Mouse (Mus musculus): ENCODE data around the gene Dscaml1. TPM values are rescaled to one million over a fixed set of nuclear protein-coding genes. Genes with fewer than 3 reads are reported as not detected.

Gene Dscaml1
- polyA plus RNA-seq, 2 experiments, result not detected

DNA sequence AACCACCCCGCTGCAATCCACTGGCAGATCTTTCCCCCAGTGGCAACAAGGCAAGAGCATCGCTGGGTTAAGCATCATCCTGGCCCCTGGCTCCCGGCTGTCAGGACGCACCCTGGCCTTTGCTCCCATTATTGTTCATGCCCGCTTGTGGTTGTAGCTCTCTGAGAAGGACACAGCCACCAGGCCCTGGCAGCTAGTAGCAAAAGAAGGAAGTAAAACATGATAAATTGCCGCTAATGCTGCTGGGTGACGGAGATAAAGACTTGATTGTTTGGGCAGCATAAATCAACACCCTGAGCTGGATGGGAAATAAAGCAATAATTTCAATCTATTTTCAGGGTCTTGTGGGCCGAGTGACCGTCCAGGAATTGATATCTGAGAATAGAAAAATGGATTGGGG lies 81.1 kb downstream of the Dscaml1 start:
- Histone ChIP-seq H3K9me3 (ENCODE audit: control insufficient read depth, low read length) (no peaks in the 10 kb centered on the region), H3K36me3 (replicated peaks; ENCODE audit: control insufficient read depth, insufficient read depth, low read depth) (no peaks in the 10 kb centered on the region), H3K4me2 (ENCODE audit: low read depth) (no peak overlapping the region), H3K9ac (replicated peaks) (no peak overlapping the region), H3K4me1 (replicated peaks; ENCODE audit: control insufficient read depth in 2 of 2, insufficient read depth in 2 of 2, low read length in 1 of 2) (peaks cover 0 to 9% of the 10 kb centered on the region in 2 experiments; a peak in 2 of 4 replicates), H3K27me3 (ENCODE audit: control insufficient read depth, insufficient read depth, low read length) (no peaks in the 10 kb centered on the region), H3K27ac (no peak overlapping the region), H3K4me3 (ENCODE audit: insufficient read depth in 1 of 2, low read depth in 2 of 2, low read length in 2 of 2) (no peak overlapping the region)
- no peak for DNase-seq (ENCODE audit: low read depth in 3 of 3, low spot score in 3 of 3)
- no peak for TF ChIP-seq EP300 (IDR thresholded peaks at IDR 0.05; ENCODE audit: low read depth)
- TF ChIP-seq CTCF (IDR thresholded peaks at IDR 0.05; ENCODE audit: low read depth), result no peak
- WGBS (ENCODE audit: insufficient replicate concordance), result 12% methylated on average over 9 of the region's 9 CpGs
- no peak for ATAC-seq (ENCODE audit: insufficient read depth)

DNA sequence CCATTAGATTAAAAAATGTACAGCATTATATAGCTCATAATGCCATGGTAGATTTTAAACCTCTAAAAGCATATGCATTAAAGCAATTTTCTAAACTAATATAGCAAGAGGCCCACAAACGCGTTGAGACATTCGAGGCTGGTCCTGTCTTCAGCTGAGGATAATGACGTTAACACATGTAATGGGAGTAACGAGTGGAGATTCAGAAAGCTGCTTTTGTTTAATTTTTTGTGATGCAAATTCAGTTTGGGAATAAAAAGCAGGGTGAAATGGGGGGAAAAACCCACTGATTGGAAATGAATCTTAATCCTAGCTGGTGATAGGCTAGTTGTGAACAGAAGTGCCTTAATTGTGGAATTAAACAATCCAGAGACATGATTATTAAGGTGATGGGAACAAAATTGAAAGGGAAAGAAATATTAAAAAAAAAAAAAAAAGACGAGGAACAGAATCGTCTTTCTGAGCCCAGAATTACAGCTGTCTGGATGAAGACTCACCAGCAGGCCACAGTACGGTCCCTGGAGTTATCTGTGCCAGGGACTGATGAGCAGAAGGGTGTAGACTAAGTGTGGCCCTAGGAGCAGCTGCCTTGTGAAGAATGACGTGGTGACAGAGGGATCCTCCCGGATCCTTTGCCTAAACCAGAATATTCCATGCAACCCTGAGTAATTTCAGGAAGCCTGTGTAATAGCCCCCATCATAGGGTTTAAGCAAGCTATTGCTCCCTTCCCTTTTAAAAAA lies 84.5 kb downstream of the Dscaml1 start:
- no peak overlapping the region for H3K27ac ChIP-seq

DNA sequence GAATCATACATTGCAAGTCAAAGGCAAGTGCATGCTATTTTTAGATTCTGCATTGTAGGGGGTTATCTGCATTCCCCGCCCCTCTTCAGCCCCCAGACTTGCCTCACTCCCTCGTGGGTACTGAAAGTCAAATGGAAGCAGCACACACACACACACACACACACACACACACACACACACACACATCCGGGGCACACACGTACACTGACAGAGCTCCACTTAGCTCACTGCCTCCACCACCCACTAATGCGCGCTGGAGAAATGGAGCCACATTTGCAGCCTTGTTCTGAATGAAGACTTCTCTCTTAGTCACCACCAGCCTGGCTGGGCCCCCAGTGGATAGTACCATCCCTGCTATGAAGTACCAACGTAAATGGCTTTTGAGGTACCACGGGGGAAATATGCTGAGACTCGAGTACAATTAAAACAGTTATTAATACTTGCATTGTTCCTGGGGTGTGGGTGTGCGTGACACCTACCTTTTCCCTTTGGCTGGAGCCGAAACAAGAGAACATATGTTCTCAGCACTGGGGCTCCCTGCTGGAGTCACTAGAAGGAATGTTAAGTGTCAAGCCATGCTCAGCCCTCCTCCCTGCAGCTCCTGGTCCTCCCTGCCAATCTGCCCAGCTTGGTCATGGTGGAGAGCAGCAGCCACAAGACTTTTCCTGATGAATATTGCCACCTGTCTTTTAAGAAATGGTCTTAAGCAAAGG lies 91.7 kb downstream of the Dscaml1 start:
- Histone ChIP-seq H3K4me3 (ENCODE audit: insufficient read depth in 1 of 2, low read depth in 2 of 2, low read length in 2 of 2) (no peak overlapping the region), H3K4me2 (ENCODE audit: low read depth) (no peak overlapping the region), H3K4me1 (replicated peaks; ENCODE audit: control insufficient read depth in 2 of 2, insufficient read depth in 2 of 2, low read length in 1 of 2) (no peaks in the 10 kb centered on the region), H3K27ac (no peak overlapping the region), H3K27me3 (ENCODE audit: control insufficient read depth, insufficient read depth, low read length) (no peaks in the 10 kb centered on the region), H3K9me3 (ENCODE audit: control insufficient read depth, low read length) (no peaks in the 10 kb centered on the region), H3K36me3 (replicated peaks; ENCODE audit: control insufficient read depth, insufficient read depth, low read depth) (no peaks in the 10 kb centered on the region), H3K9ac (replicated peaks) (no peak overlapping the region)
- no peak for TF ChIP-seq EP300 (IDR thresholded peaks at IDR 0.05; ENCODE audit: low read depth)
- no peak for TF ChIP-seq CTCF (IDR thresholded peaks at IDR 0.05; ENCODE audit: low read depth)
- ATAC-seq (ENCODE audit: insufficient read depth), result no peak
- WGBS (ENCODE audit: insufficient replicate concordance), result 63% methylated on average over 11 of the region's 11 CpGs
- no peak for DNase-seq (ENCODE audit: low read depth in 3 of 3, low spot score in 3 of 3)

More for the DNA sequence above, 84.5 kb downstream of the Dscaml1 start:
- no peak overlapping the region for H3K9ac ChIP-seq (replicated peaks)
- peaks cover 0 to 4% of the 10 kb centered on the region in 2 experiments; a peak in 2 of 4 replicates for H3K4me1 ChIP-seq (replicated peaks; ENCODE audit: control insufficient read depth in 2 of 2, insufficient read depth in 2 of 2, low read length in 1 of 2)
- 65% methylated on average over 10 of the region's 10 CpGs for WGBS (ENCODE audit: insufficient replicate concordance)
- no peaks in the 10 kb centered on the region for H3K27me3 ChIP-seq (ENCODE audit: control insufficient read depth, insufficient read depth, low read length)
- ATAC-seq (ENCODE audit: insufficient read depth) (no peak), DNase-seq (ENCODE audit: low read depth in 3 of 3, low spot score in 3 of 3) (no peak)
- H3K4me3 ChIP-seq (ENCODE audit: insufficient read depth in 1 of 2, low read depth in 2 of 2, low read length in 2 of 2), result no peak overlapping the region
- H3K36me3 ChIP-seq (replicated peaks; ENCODE audit: control insufficient read depth, insufficient read depth, low read depth), result no peaks in the 10 kb centered on the region
- H3K4me2 ChIP-seq (ENCODE audit: low read depth), result no peak overlapping the region
- TF ChIP-seq CTCF (IDR thresholded peaks at IDR 0.05; ENCODE audit: low read depth) (no peak), EP300 (IDR thresholded peaks at IDR 0.05; ENCODE audit: low read depth) (no peak)
- H3K9me3 ChIP-seq (ENCODE audit: control insufficient read depth, low read length), result no peaks in the 10 kb centered on the region

DNA sequence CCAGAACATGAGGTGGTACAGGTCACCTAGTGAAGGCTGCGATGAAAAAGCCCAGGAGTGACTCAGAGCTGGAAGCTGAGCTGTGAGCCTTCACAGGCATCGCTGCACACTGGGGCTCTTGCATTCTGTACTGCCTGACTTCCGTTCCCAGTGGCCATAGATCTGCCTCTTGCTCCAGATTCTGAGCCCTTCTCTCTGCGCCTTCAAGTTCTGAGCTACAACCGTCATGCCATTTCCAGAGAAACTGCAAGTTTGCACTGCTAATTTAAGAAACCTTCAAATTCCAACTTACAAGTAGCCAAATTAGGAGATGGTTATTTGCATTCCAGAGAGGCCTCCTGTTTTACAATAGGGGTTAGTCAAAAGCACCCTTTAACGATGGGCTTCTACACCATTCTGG lies 93.4 kb downstream of the Dscaml1 start:
- Histone ChIP-seq H3K27me3 (ENCODE audit: control insufficient read depth, insufficient read depth, low read length) (no peaks in the 10 kb centered on the region), H3K4me1 (replicated peaks; ENCODE audit: control insufficient read depth in 2 of 2, insufficient read depth in 2 of 2, low read length in 1 of 2) (no peaks in the 10 kb centered on the region)
- DNase-seq (ENCODE audit: low read depth in 3 of 3, low spot score in 3 of 3), result no peak

DNA sequence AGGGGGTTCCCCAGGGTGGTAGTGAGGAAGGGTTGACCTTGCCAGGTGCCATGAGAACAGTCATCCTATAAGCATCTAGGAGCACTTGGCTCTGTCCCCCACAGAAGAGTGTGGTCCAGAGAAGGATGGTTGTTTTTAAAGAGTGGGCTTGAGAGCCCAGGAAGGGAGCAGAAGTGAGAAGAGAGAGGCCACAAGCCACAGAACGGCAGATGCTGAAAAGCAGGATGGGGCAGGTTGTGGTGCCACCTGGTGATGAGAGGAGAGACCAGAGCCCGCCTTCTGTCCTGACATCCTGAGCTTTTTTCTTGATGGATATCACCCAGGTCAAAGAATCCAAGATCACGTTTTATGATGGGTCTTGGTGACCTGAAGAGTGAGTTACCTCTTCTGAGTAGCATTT lies 96.4 kb downstream of the Dscaml1 start:
- Histone ChIP-seq H3K9me3 (ENCODE audit: control insufficient read depth, low read length) (no peaks in the 10 kb centered on the region), H3K27me3 (ENCODE audit: control insufficient read depth, insufficient read depth, low read length) (no peaks in the 10 kb centered on the region), H3K4me2 (ENCODE audit: low read depth) (no peak overlapping the region), H3K4me1 (replicated peaks; ENCODE audit: control insufficient read depth in 2 of 2, insufficient read depth in 2 of 2, low read length in 1 of 2) (no peaks in the 10 kb centered on the region), H3K27ac (no peak overlapping the region), H3K9ac (replicated peaks) (no peak overlapping the region), H3K4me3 (ENCODE audit: insufficient read depth in 1 of 2, low read depth in 2 of 2, low read length in 2 of 2) (no peak overlapping the region), H3K36me3 (replicated peaks; ENCODE audit: control insufficient read depth, insufficient read depth, low read depth) (no peaks in the 10 kb centered on the region)
- no peak for TF ChIP-seq CTCF (IDR thresholded peaks at IDR 0.05; ENCODE audit: low read depth)
- no peak for TF ChIP-seq EP300 (IDR thresholded peaks at IDR 0.05; ENCODE audit: low read depth)
- DNase-seq (ENCODE audit: low read depth in 3 of 3, low spot score in 3 of 3) (no peak), ATAC-seq (ENCODE audit: insufficient read depth) (no peak)
- WGBS (ENCODE audit: insufficient replicate concordance), result 37% methylated on average over 3 of the region's 3 CpGs

More for the DNA sequence above, 93.4 kb downstream of the Dscaml1 start:
- no peak overlapping the region for H3K4me2 ChIP-seq (ENCODE audit: low read depth)
- no peaks in the 10 kb centered on the region for H3K36me3 ChIP-seq (replicated peaks; ENCODE audit: control insufficient read depth, insufficient read depth, low read depth)
- no peak overlapping the region for H3K27ac ChIP-seq
- H3K9me3 ChIP-seq (ENCODE audit: control insufficient read depth, low read length), result no peaks in the 10 kb centered on the region
- TF ChIP-seq EP300 (IDR thresholded peaks at IDR 0.05; ENCODE audit: low read depth), result no peak
- no peak for TF ChIP-seq CTCF (IDR thresholded peaks at IDR 0.05; ENCODE audit: low read depth)
- 59% methylated on average over 6 of the region's 6 CpGs for WGBS (ENCODE audit: insufficient replicate concordance)
- H3K4me3 ChIP-seq (ENCODE audit: insufficient read depth in 1 of 2, low read depth in 2 of 2, low read length in 2 of 2), result no peak overlapping the region
- no peak for ATAC-seq (ENCODE audit: insufficient read depth)
- H3K9ac ChIP-seq (replicated peaks), result no peak overlapping the region
